ENCODE assay signal across 9 mouse cellular contexts in the genomic region with DNA sequence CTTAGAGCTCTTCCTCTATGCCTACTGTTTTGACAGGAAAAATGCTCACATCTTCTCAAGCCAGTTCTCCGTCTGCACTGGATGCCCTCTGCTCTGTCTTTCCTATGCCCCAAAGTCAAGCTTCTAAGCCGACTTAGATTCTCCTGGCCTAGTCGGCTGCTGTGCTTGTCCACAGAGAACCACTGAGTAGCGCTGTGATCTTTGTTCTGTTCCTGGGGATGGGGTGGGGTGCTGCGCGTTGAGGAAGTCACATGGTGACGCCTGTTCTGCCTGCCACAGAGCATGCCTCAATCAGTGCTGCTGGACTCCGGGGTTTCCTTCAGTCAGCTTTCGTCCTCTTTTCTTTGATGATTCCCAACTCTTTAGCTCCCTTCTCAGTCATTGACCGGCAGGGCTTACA. TPM values are rescaled to one million over a fixed set of nuclear protein-coding genes. Genes with fewer than 3 reads are reported as not detected.
DNase-seq lines count a peak whose midpoint lies in the region; ATAC-seq and TF ChIP-seq lines count a peak whose summit lies in the region.
"Had no signal": no experiment of that assay in that cellular context is flagged by ENCODE, and none has a peak within 500 bp of the region (broad histone marks: within the 10 kb centered on the region; RNA-seq: fewer than 3 reads in every experiment).

No protein-coding gene starts in this region.

- no peak for TF ChIP-seq EP300 in liver, postnatal 0 days (IDR thresholded peaks at IDR 0.05; ENCODE audit: low read depth)

- TF ChIP-seq CTCF in liver, postnatal 0 days (IDR thresholded peaks at IDR 0.05; ENCODE audit: low read depth) = peak; percentile 40
- peak; percentile 42 for TF ChIP-seq CTCF in midbrain, postnatal 0 days (IDR thresholded peaks at IDR 0.05)

- no peaks in the 10 kb centered on the region for H3K36me3 ChIP-seq in liver, postnatal 0 days (replicated peaks; ENCODE audit: insufficient read depth, low read length)
- H3K36me3 ChIP-seq in liver, embryonic 11.5 days (ENCODE audit: control insufficient read depth, insufficient read depth, low read length) = no peaks in the 10 kb centered on the region
- H3K36me3 ChIP-seq in forebrain, embryonic 14.5 days (ENCODE audit: control insufficient read depth, insufficient read depth, low read length) = no peaks in the 10 kb centered on the region
- H3K36me3 ChIP-seq in midbrain, postnatal 0 days (ENCODE audit: insufficient read depth, low read length) = no peaks in the 10 kb centered on the region

- no peaks in the 10 kb centered on the region for H3K4me1 ChIP-seq in liver, postnatal 0 days (ENCODE audit: insufficient read depth)
- no peaks in the 10 kb centered on the region for H3K4me1 ChIP-seq in liver, embryonic 11.5 days (replicated peaks; ENCODE audit: control insufficient read depth, insufficient read depth, low read length)
- no peaks in the 10 kb centered on the region for H3K4me1 ChIP-seq in forebrain, embryonic 14.5 days (ENCODE audit: control insufficient read depth, insufficient read depth, low read length)
- H3K4me1 ChIP-seq in midbrain, postnatal 0 days (ENCODE audit: insufficient read depth, low read length) = no peaks in the 10 kb centered on the region

- H3K9me3 ChIP-seq in liver, postnatal 0 days (ENCODE audit: low read length) = no peaks in the 10 kb centered on the region
- H3K9me3 ChIP-seq in liver, embryonic 11.5 days (ENCODE audit: control insufficient read depth, low read length) = no peaks in the 10 kb centered on the region
- no peaks in the 10 kb centered on the region for H3K9me3 ChIP-seq in forebrain, embryonic 14.5 days (replicated peaks; ENCODE audit: control insufficient read depth, low read length)
- H3K9me3 ChIP-seq in midbrain, postnatal 0 days (ENCODE audit: low read length) = no peaks in the 10 kb centered on the region

- 37% methylated on average over 10 of the region's 10 CpGs for WGBS in liver, postnatal 0 days (ENCODE audit: insufficient replicate concordance)
- WGBS in liver, embryonic 11.5 days = 44% methylated on average over 10 of the region's 10 CpGs
- 30% methylated on average over 10 of the region's 10 CpGs for WGBS in forebrain, embryonic 14.5 days
- 44% methylated on average over 10 of the region's 10 CpGs for WGBS in midbrain, postnatal 0 days

- no peak overlapping the region for H3K4me2 ChIP-seq in liver, postnatal 0 days (ENCODE audit: low read depth, low read length)
- H3K4me2 ChIP-seq in liver, embryonic 11.5 days = no peak overlapping the region
- no peak overlapping the region for H3K4me2 ChIP-seq in forebrain, embryonic 14.5 days (ENCODE audit: low read length)
- H3K4me2 ChIP-seq in midbrain, postnatal 0 days (ENCODE audit: low read depth, low read length, poor library complexity, severe bottlenecking) = no peak overlapping the region

- ATAC-seq in liver, postnatal 0 days = no peak
- no peak for ATAC-seq in liver, embryonic 11.5 days (replicated peaks; ENCODE audit: low FRiP score)
- ATAC-seq in forebrain, embryonic 14.5 days = 0 out of 2 replicates have a peak, but pooled peaks have one; percentile 52
- no peak for ATAC-seq in midbrain, postnatal 0 days (ENCODE audit: low FRiP score)

- peak; percentile 33 to 46 for DNase-seq in cerebellum, postnatal 10 days
- DNase-seq in cerebellum, adult 9-10 months = no peak
- DNase-seq in liver, postnatal 0 days = no peak
- DNase-seq in liver, embryonic 11.5 days (ENCODE audit: low spot score) = no peak
- no peak for DNase-seq in forebrain, embryonic 14.5 days (ENCODE audit: low spot score)
- DNase-seq in midbrain, postnatal 0 days (ENCODE audit: low spot score) = peak; percentile 12
- no peak for DNase-seq in cerebellum, adult 18-20 months
- no peak for DNase-seq in layer of hippocampus, adult 8-10 months (ENCODE audit: low spot score in 2 of 2)
- DNase-seq: gastrocnemius, postnatal 10 days had no signal

- H3K27me3 ChIP-seq in liver, postnatal 0 days (ENCODE audit: insufficient read depth, low read length) = no peaks in the 10 kb centered on the region
- no peaks in the 10 kb centered on the region for H3K27me3 ChIP-seq in liver, embryonic 11.5 days (replicated peaks; ENCODE audit: control insufficient read depth, insufficient read depth, low read length)
- no peaks in the 10 kb centered on the region for H3K27me3 ChIP-seq in forebrain, embryonic 14.5 days (replicated peaks; ENCODE audit: control insufficient read depth, insufficient read depth, low read length)
- no peaks in the 10 kb centered on the region for H3K27me3 ChIP-seq in midbrain, postnatal 0 days (ENCODE audit: insufficient read depth, low read length)

- H3K4me3 ChIP-seq in liver, postnatal 0 days (ENCODE audit: low read depth, low read length) = no peak overlapping the region
- H3K4me3 ChIP-seq in liver, embryonic 11.5 days (ENCODE audit: low read depth, low read length) = no peak overlapping the region
- no peak overlapping the region for H3K4me3 ChIP-seq in forebrain, embryonic 14.5 days (ENCODE audit: low read depth, low read length)
- no peak overlapping the region for H3K4me3 ChIP-seq in midbrain, postnatal 0 days (ENCODE audit: low read depth, low read length)

- H3K9ac ChIP-seq in liver, postnatal 0 days (replicated peaks) = no peak overlapping the region
- no peak overlapping the region for H3K9ac ChIP-seq in liver, embryonic 11.5 days (ENCODE audit: low read depth, low read length)
- H3K9ac ChIP-seq in forebrain, embryonic 14.5 days (ENCODE audit: low read length) = no peak overlapping the region
- no peak overlapping the region for H3K9ac ChIP-seq in midbrain, postnatal 0 days (replicated peaks; ENCODE audit: low read length, poor library complexity, severe bottlenecking)

- H3K27ac ChIP-seq in liver, postnatal 0 days (ENCODE audit: low read depth) = no peak overlapping the region
- H3K27ac ChIP-seq in liver, embryonic 11.5 days (ENCODE audit: low read depth, low read length) = no peak overlapping the region
- no peak overlapping the region for H3K27ac ChIP-seq in forebrain, embryonic 14.5 days (ENCODE audit: low read depth, low read length)
- H3K27ac ChIP-seq in midbrain, postnatal 0 days (ENCODE audit: low read depth, low read length) = no peak overlapping the region

RNA-seq across cellular contexts. Expression of gene Lrrn3, which starts 8.4 kb away (rescaled TPM):
- 0.89 and 1.2 TPM in 2 replicates for polyA plus RNA-seq in liver, postnatal 0 days (2015; fragmentation: Nextera tagmentation; extraction: Ambion mirVana)
- polyA plus RNA-seq in liver, embryonic 11.5 days (2014; fragmentation: Nextera tagmentation; extraction: Ambion mirVana) = 6.0 and 7.3 TPM in 2 replicates
- 75.8 and 96.4 TPM in 2 replicates for polyA plus RNA-seq in forebrain, embryonic 14.5 days (2014; fragmentation: Nextera tagmentation; extraction: Ambion mirVana)
- total RNA-seq in midbrain, postnatal 0 days (2014; rRNA removed) = 101 and 110 TPM in 2 replicates
- polyA plus RNA-seq in midbrain, postnatal 0 days (2015; fragmentation: Nextera tagmentation; extraction: Ambion mirVana) = 84.4 and 89.3 TPM in 2 replicates
- 10 to 100 TPM; 53.5 to 72.9 (median 62.5) TPM for total RNA-seq in layer of hippocampus, adult 8-10 months (2022)

Comparison
In these comparisons a context has a peak if more than half of its experiments do, and no peak if none do; other contexts are left out.
1. DNase-seq: peak in cerebellum, postnatal 10 days (2 of 2) and midbrain, postnatal 0 days (single experiment); none in cerebellum, adult 9-10 months (single experiment), liver, postnatal 0 days (single experiment), liver, embryonic 11.5 days (single experiment), forebrain, embryonic 14.5 days (single experiment), cerebellum, adult 18-20 months (0 of 2) and layer of hippocampus, adult 8-10 months (0 of 2).